Mouse (Mus musculus) kidney, adult 9 months (tissue): ENCODE data around the gene Wdr66.
"Not testable (repeated sequence)": the region's sequence is repeated elsewhere in the genome, so short reads cannot be mapped to it uniquely, and the experiment has no call there.

ENCODE experiments used
- DNase-seq: peaks from one replicate; pipeline ENCODE4 v3.0.0; 2022

Wdr66 gene

GRCm38 (mm10) chr5:123251834-123252233 lies at the start of gene Wdr66:
Gene Wdr66 (plus strand): TSS chr5:123252102.
- DNase-seq: peak; percentile 90

DNA sequence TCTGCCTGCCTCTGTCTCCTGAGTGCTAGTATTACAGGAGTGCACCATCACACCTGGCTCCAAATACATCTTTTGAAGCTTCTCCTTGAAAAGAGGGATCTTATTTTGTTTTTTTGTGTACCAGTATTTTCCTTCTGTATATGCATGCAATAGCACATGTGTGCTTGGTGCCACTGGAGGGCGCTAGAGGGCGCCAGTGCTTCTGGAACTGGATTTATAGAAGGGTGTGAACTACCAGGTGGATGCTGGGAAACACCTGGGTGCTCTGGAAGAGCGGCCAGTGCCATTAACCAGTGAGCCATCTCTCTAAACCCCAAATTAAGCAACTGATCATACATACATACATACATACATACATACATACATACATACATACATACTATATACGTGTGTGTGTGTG lies 49.1 kb upstream of the Wdr66 start:
- not testable (repeated sequence) for DNase-seq

- not testable (repeated sequence) for DNase-seq
Observed at GRCm38 (mm10) chr5:123203591-123203990, 48.3 kb upstream of the Wdr66 start.

- not testable (repeated sequence) for DNase-seq
Observed at GRCm38 (mm10) chr5:123222346-123223050, 29.4 kb upstream of the Wdr66 start.

DNA sequence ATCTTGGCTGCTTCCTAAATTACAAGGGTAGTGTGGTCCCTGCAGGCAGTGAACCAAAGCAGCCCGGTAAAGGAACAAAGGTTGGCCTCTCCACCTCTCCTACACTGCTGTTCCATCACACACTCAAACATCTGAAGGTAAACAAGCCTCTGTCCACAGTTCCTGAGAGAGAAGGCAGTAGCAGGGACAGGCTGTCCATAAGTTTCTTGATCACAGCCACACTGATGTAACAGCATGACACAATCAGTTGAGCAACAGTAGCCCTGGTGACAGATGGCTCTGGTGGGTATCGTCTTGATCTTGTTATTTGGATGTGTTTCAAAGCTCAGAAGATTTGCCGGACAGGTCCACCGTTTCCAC lies 28.9 kb upstream of the Wdr66 start:
- peak; percentile 86 for DNase-seq

GRCm38 (mm10) chr5:123223861-123224260 lies 28.0 kb upstream of the Wdr66 start:
- not testable (repeated sequence) for DNase-seq

DNA sequence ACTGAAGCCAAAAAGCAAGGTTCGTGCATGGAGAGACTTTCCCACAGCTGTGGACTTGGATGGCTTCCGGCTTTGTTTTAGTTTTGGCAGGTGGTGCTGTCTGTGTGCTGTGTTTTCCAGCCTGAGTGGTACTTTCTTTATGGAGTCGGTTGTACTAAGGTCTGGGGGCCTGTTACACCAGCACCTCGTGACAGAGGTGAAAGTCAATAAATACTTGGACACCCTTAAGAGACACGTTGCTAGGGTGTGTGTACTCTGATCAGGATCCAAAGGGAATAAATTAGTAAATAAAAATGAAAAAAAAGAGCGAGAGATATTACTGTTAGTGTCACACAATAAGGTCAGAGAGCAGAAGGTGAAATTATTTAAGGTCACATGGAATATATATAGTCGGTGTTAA lies 25.1 kb upstream of the Wdr66 start:
- DNase-seq: no peak

GRCm38 (mm10) chr5:123227762-123228523 lies 24.0 kb upstream of the Wdr66 start:
- DNase-seq: peak; percentile 97

GRCm38 (mm10) chr5:123228524-123228922 lies 23.4 kb upstream of the Wdr66 start:
- DNase-seq: no peak

DNA sequence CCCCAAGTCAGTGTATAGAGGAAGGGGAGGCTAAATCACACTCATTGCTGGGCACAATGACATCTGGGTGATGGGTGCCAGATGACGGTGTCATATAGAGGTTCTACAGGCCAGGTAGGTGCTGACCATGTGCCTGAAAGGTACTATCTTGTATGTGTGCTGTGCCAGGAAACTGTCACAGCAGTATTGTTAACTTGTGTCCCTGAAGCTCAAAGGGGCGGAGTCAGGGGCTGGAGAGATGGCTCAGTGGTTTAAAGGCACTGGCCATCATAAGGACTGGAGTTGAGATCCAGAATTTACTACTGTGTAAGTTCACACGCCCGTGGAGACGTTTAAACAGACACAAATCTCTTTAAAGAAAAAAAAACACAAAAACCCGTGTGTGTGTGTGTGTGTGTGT lies 22.6 kb upstream of the Wdr66 start:
- no peak for DNase-seq

DNA sequence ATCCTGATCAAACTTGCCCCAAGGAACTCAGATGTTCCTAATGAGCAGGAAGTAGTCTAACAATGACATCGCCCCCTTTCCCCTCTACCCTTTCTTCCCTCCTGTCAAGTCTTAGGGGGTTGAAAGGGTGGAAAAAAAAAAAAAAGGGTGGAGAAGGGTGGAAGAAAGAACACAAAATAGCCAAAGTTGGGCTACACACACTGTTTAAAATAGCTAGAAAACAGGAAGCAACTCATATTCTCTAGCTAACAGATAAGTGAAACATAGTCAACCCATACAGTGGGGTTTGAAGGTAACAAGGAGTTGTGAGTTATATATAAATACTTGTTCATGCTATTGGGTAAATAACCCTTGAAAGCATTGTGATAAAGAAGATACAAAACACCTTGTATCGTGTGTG lies 19.7 kb upstream of the Wdr66 start:
- DNase-seq: no peak

DNA sequence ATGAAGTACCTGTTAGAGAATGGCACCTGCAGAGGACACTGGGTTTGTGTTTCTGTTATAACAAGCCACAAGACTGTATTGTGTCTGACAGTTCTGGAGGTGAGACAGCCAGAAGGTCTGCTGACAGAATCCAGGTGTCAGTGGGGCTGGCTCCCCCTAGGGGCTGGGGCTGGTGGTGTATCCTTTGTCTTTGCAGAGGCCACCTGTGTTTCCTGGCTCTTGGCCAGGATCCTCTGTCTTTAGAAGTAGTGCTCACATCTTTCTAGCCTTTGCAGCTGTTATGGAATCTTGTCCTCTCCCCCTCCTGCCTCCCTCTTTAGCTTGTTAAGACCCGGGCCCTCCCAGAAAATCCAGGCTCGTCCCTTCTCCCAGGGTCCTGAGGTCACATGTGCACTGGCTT lies 16.2 kb upstream of the Wdr66 start:
- DNase-seq: peak; percentile 75

- no peak for DNase-seq
Observed at GRCm38 (mm10) chr5:123236426-123236825, 15.5 kb upstream of the Wdr66 start.

- DNase-seq: no peak
Observed at GRCm38 (mm10) chr5:123239501-123239900, 12.4 kb upstream of the Wdr66 start.

DNA sequence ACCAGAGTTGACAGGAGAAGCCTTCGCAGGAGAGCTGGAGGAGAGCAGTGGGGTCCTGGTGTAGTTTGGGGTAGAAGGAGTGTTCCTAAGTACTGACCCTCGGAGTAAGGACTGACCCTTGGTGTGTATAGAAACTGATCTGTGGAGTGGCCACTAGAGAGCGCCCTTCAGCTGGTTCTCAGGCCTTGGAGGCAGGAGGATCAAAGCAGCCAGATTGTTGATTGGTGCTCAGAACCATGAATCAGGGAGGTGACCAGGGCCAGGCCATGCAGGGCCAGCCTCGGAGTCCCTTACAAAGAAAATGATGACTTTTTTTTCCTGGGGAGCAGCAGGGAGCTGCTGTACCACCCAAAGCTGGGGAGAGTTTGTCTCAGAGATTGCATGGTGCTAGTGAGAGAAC lies 6.4 kb upstream of the Wdr66 start:
- peak; percentile 45 for DNase-seq

DNA sequence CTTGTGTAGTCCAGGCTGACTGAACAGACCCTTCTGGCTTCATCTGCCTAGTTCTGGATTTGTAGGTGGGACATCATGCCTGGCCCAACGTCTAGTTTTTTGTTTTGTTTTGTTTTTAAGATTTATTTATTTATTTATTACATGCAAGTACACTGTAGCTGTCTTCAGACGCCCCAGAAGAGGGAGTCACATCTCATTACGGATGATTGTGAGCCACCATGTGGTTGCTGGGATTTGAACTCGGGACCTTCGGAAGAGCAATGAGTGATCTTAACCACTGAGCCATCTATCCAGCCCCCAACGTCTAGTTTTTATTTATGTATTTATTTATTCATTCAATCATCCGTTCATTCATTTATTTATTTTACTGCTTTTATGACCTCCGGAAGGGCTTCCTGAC lies 512 bp upstream of the Wdr66 start:
- no peak for DNase-seq

DNA sequence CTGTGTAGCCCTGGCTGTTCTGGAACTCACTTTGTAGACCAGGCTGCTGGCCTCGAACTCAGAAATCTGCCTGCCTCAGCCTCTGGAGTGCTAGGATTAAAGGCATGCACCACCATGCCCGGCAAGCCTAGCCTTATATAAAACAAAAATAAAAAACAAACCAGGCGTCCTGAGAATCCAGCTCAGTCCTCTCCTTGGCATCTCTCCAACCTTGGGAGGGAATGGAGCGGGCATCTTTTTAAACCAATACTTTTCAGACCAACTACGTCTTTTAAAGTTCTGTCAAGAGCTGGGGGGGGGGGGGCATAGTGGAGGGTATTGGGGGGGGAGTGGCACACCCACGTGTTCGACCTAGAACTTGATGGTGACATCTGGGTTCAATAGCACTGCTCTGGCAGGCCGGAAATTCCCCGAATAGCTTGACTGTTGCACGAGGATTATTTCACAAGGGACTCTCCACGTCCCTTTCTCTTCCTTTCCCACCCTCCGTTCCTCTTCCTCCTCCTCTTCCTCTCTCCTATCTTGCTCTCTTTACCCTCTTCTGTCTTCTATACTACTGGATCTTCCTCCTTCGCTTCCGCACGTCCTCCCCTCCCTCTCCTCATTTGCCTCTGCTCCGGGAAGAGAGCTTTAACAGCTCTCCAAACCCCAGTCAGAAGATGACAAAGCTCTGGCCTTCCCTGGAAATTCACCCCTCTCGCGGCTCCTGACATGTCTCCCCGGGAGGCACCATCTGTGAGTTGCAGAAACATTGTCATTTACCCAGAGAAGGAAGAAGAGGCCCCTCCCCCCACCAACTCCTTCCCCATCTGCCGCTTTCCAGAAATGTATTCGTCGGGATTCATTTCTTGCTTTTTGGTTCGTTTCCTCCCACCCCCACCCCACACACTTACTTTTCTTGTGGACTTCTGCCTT lies 5.2 kb downstream of the Wdr66 start:
- DNase-seq: peak; percentile 22

GRCm38 (mm10) chr5:123258990-123259389 lies 7.1 kb downstream of the Wdr66 start:
- peak; percentile 83 for DNase-seq

GRCm38 (mm10) chr5:123260698-123261097 lies 8.8 kb downstream of the Wdr66 start:
- no peak for DNase-seq

DNA sequence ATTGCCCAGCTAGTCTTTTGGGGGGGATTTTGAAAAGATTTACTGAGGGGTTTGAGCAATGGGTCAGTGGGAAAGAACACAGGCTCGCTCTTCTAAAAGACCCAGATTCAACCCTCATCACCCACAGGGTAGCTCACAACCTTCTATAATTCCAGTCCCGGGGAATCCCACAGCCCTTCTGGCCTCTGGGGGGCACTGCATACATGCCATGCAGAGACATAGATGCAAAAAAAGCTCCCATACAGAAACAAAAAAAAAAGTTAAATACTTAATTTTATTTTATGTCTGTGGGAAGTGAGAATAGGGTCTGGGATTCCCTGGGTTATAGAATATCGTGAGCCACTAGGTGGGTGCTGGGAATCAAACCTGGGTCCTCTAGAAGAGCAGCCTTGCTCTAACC lies 15.0 kb downstream of the Wdr66 start:
- DNase-seq: no peak

DNA sequence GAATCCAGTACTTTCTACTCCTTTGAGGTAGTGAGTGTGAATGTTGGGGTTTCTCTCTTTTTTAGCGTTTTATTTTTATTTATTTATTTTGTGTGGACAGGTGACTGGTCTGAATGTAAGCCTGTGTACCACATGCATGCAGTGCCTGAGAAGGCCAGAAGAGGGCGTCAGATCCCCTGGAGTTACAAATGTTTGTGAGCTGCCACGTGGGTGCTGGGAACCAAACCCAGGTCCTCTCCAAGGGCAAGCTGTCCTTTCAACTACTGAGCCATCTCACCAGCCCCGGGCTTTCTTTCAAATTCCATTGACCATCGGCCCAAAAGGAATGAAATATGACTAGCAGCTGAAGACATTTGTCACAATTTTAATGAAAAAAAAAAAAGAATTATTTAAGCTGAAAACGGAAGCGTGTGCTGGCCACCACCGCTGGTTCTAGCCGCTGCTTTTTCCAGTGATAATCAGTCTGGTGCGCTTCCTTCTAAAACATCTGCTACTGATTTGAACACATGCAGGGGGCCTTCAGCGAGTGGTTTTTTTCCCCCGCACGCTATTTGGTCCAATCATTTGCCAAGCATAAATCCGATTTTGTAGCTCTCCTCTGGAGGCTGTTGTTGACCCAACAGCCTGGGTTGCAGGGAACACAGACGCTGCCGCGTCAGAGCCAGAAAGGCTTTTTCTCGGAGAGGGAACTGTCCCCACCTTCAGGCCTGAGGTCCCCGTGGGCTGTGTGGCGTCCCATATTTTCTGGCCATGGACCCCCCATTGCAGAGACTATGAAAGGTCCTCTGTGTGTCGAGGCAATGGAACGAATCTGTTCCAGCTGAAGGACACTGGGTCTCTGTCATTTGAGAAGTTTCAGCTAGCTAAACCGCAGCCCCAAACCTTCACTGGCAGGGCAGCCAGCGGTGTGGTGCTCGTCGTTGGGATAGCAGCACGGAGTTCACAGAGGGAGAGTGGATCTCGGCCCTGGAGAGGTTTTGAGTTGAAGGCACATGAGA lies 16.9 kb downstream of the Wdr66 start:
- no peak for DNase-seq

DNA sequence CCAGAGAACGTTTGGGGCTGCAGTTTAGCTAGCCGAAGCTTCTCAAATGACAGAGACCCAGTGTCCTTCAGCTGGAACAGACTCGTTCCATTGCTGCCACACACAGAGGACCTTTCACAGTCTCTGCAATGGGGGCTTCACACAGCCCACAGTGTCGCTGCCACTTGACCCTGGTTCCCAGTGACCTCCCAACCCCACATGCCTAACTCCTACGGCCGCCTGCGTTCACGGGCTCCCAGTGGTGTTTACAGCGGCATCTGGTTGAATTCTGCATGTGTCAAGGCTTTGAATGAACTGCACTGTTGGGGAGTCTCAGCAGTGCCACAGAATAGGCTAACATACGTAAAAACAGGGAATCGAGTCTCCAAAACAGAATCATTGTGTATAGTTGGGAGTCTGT lies 19.0 kb downstream of the Wdr66 start:
- DNase-seq: no peak
